Mouse (Mus musculus): ENCODE measurements around the gene Rhd. TPM values are rescaled to one million over a fixed set of nuclear protein-coding genes. Genes with fewer than 3 reads are reported as not detected.
"Not testable (repeated sequence)": the region's sequence is repeated elsewhere in the genome, so short reads cannot be mapped to it uniquely, and the experiment has no call there.

The Rhd gene
- polyA plus RNA-seq, 1 experiment from 2014 or later: 0.32 TPM

DNA sequence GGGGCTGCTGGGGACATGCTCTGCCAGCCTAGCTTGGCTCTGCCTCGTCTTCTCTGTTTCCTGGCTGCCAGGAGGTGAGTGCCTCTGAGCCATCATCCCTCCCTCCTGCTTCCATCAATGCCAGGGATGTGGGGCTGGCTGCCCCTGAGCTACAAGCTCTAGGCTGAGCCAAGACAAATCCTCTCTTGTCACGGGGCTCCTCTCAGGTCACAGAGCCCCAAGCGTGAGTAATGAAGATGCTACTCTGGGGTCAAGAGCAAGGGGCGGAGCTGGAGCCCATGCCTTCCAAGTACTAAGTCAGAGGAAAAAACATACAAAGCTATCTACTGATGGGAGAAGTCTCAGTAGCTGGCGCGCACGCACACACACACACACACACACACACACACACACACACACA is 38.7 kb downstream of the Rhd start:
- ATAC-seq (replicated peaks; ENCODE audit: low FRiP score, low read depth) (no peak), DNase-seq (ENCODE audit: low spot score) (no peak)
- TF ChIP-seq CTCF (IDR thresholded peaks at IDR 0.05; ENCODE audit: low read depth): no peak
- Histone ChIP-seq H3K27me3 (ENCODE audit: insufficient read depth, low read length) (no peaks in the 10 kb centered on the region), H3K9me3 (replicated peaks; ENCODE audit: low read length) (no peaks in the 10 kb centered on the region), H3K4me2 (ENCODE audit: low read length) (no peak overlapping the region), H3K27ac (no peak overlapping the region), H3K4me1 (replicated peaks; ENCODE audit: insufficient read depth, low read length) (no peaks in the 10 kb centered on the region), H3K4me3 (replicated peaks; ENCODE audit: low read depth, low read length) (no peak overlapping the region), H3K36me3 (ENCODE audit: insufficient read depth, low read length) (peaks cover 76% of the 10 kb centered on the region), H3K9ac (ENCODE audit: low read depth, low read length) (no peak overlapping the region)
- WGBS: 76% methylated on average over 7 of the region's 7 CpGs

DNA sequence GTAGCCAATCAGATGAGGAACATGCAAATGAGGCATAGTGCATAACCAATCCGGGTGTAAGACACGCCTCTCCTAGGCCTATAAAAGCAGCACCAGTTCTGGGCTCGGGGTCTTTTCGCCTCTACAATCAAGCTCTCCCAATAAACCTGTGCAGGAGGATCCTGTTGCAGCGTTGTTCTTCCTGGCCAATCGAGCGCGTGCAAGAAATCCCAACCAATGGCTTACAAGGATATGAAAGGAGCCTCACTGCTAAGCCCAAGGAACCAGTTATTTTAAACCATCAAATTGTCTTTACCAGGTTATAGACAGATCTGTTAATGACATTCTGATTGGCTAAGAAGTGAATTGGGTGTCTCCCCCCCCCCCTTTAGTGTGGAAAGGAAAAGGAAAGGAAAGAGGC is 47.1 kb downstream of the Rhd start:
- not testable (repeated sequence) for DNase-seq (ENCODE audit: low spot score); H3K4me2 ChIP-seq (ENCODE audit: low read length); H3K9me3 ChIP-seq (replicated peaks; ENCODE audit: low read length); H3K4me1 ChIP-seq (replicated peaks; ENCODE audit: insufficient read depth, low read length); H3K27ac ChIP-seq; ATAC-seq (replicated peaks; ENCODE audit: low FRiP score, low read depth); H3K9ac ChIP-seq (ENCODE audit: low read depth, low read length); H3K27me3 ChIP-seq (ENCODE audit: insufficient read depth, low read length); H3K4me3 ChIP-seq (replicated peaks; ENCODE audit: low read depth, low read length)
- H3K36me3 ChIP-seq (ENCODE audit: insufficient read depth, low read length): peaks cover 31% of the 10 kb centered on the region
- WGBS: 93% methylated on average over 6 of the region's 8 CpGs

DNA sequence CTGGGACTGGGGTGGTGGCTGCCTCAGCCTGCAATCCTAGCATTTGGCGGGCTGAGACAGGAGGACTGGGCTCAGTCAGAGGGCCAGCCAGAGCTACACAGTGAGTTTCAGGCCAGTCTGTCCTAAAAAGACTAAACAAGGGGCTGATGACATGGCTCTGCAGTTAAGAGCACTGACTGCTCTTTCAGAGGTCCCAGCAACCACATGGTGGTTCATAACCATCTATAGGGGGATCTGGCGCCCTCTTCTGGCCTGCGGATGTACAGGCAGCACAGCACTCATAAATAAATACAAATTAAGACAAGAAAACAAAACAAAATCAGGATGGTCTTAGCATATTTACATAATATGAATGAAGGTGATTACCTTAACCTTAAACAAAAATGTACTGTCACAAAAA is 49.1 kb downstream of the Rhd start:
- DNase-seq (ENCODE audit: low spot score) (peak; percentile 78), ATAC-seq (replicated peaks; ENCODE audit: low FRiP score, low read depth) (no peak)
- Histone ChIP-seq H3K4me2 (ENCODE audit: low read length) (peak overlapping the region; percentile 63; the same call in 1 of the 2 replicates), H3K4me3 (replicated peaks; ENCODE audit: low read depth, low read length) (no peak overlapping the region), H3K4me1 (replicated peaks; ENCODE audit: insufficient read depth, low read length) (no peaks in the 10 kb centered on the region), H3K9me3 (replicated peaks; ENCODE audit: low read length) (no peaks in the 10 kb centered on the region), H3K27me3 (ENCODE audit: insufficient read depth, low read length) (no peaks in the 10 kb centered on the region), H3K36me3 (ENCODE audit: insufficient read depth, low read length) (peaks cover 15% of the 10 kb centered on the region), H3K9ac (ENCODE audit: low read depth, low read length) (no peak overlapping the region), H3K27ac (no peak overlapping the region)
- 36% methylated on average over 3 of the region's 3 CpGs for WGBS
- peak; percentile 87 for TF ChIP-seq CTCF (IDR thresholded peaks at IDR 0.05; ENCODE audit: low read depth)

DNA sequence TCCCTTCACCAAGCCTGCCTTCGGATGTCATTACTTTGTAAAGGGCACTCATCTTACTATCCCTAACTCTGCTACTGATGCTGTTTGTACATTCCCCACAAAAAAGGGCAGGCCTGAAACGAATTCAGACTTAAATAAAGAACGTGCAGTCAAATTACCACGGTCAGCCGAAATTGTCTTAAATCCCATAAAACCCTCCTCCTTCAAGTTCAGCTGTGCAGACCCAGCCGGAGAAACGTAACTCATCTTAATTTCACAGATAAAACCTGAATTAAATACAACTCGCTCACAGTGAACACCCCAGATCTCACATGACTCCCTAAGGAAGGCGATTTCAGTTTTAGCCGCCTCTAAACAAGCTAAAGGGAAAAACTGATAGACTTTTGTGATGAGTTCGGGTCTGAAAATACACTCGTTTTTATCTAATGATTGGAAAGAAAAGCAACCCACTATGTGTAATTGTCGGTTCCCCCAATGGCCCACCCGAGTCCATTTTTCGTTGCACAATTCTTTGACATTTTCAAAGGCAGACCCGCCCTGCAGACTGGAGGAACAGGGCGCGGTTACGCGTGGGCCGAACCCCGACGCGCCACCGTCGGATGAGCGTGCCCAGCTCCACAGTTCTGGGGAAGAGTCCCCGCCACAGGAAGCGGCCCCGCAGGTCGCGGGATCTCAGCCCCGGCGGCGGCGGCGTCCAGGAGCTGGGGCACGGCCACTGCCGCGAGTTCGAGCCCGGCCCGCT is 50.0 kb downstream of the Rhd start:
- Histone ChIP-seq H3K27ac (peak overlapping the region; percentile 93), H3K4me3 (replicated peaks; ENCODE audit: low read depth, low read length) (peak overlapping the region; percentile 77), H3K9ac (ENCODE audit: low read depth, low read length) (peak overlapping the region; percentile 82), H3K4me2 (ENCODE audit: low read length) (peak overlapping the region; percentile 63), H3K27me3 (ENCODE audit: insufficient read depth, low read length) (no peaks in the 10 kb centered on the region), H3K4me1 (replicated peaks; ENCODE audit: insufficient read depth, low read length) (no peaks in the 10 kb centered on the region), H3K9me3 (replicated peaks; ENCODE audit: low read length) (no peaks in the 10 kb centered on the region), H3K36me3 (ENCODE audit: insufficient read depth, low read length) (peaks cover 6% of the 10 kb centered on the region)
- DNase-seq (ENCODE audit: low spot score) (peak; percentile 39), ATAC-seq (replicated peaks; ENCODE audit: low FRiP score, low read depth) (peak; percentile 50; the same call in 1 of the 2 replicates)
- WGBS: under 1% methylated on average over 43 of the region's 43 CpGs
- TF ChIP-seq CTCF (IDR thresholded peaks at IDR 0.05; ENCODE audit: low read depth): no peak

DNA sequence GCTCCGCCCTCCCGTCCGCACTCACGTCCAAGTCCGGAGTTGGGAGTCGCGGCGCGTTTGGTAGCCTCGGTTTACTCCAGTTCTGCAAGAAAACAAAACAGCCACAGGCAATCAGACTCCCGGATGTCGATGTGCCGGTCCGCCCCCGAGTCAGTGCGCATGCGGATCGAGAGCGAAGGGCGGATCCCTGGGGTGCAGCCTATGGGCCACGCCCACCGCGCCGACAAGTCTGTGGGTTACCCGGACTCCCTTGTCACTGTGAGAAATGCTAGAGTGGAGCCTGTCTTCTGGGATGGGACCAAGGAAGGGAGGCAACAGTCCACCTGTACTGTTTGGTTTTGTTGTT is 50.5 kb downstream of the Rhd start, which contains the start of gene Tmem50a:
Gene Tmem50a, minus strand, starts transcription at position 161 of the 346 bp plus-strand sequence.
- H3K4me3 ChIP-seq (replicated peaks; ENCODE audit: low read depth, low read length): peak within 1 kb of the TSS; percentile 77
- DNase-seq (ENCODE audit: low spot score) (peak; percentile 96), ATAC-seq (replicated peaks; ENCODE audit: low FRiP score, low read depth) (peak; percentile 88)
- 0 out of 2 replicates have a peak, but pooled peaks cover 2% of the 10 kb centered on the region for H3K36me3 ChIP-seq (ENCODE audit: insufficient read depth, low read length)
- no peak for TF ChIP-seq CTCF (IDR thresholded peaks at IDR 0.05; ENCODE audit: low read depth)
- H3K4me2 ChIP-seq (ENCODE audit: low read length): peak within 1 kb of the TSS; percentile 63
- peak within 1 kb of the TSS; percentile 93 for H3K27ac ChIP-seq
- no peaks in the 10 kb centered on the region for H3K4me1 ChIP-seq (replicated peaks; ENCODE audit: insufficient read depth, low read length)
- H3K9me3 ChIP-seq (replicated peaks; ENCODE audit: low read length): no peaks in the 10 kb centered on the region
- WGBS: 1% methylated on average over 25 of the region's 25 CpGs
- no peaks in the 10 kb centered on the region for H3K27me3 ChIP-seq (ENCODE audit: insufficient read depth, low read length)
- H3K9ac ChIP-seq (ENCODE audit: low read depth, low read length): peak within 1 kb of the TSS; percentile 82

DNA sequence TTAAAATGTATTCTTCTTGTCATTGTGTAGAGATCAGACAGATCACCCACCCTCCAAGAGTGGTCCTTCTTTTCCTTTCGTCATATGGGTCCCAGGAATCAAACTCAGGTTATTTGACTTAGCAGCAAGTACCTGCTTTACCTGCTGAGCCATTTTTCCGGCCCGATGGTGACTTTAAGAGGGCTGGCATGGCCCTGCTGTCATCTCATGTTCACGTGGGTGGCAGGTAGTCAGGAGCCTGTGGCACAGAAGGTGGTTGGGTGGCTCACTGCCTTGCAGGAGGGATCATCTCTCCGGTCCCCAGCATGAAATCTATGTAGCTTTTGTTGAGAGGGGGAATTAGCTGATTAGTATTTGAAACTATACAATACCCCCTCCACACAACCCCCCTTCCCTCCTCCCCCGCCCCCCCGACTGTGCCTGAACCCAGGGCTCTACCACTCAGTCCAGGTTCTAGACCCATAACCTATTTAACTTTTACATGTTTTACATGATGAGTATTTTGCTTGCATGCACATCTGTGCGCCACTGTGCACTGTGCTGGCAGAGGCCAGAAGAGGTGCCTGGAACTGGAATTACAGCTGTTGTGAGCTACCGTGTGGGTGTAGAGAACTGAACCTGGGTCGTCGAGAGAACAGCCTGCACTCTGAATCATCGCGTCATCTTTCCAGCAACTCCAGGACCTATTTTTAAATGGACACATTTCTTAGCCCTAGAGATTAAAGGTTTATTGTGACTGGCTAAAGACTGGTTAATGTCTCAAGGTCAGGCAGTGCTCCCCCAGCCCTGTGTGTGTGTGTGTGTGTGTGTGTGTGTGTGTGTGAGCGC is 51.1 kb downstream of the Rhd start:
- DNase-seq (ENCODE audit: low spot score) (no peak), ATAC-seq (replicated peaks; ENCODE audit: low FRiP score, low read depth) (no peak; the same call in 1 of the 2 replicates)
- Histone ChIP-seq H3K4me1 (replicated peaks; ENCODE audit: insufficient read depth, low read length) (no peaks in the 10 kb centered on the region), H3K9ac (ENCODE audit: low read depth, low read length) (no peak overlapping the region), H3K4me3 (replicated peaks; ENCODE audit: low read depth, low read length) (peak overlapping the region; percentile 77), H3K27me3 (ENCODE audit: insufficient read depth, low read length) (no peaks in the 10 kb centered on the region), H3K9me3 (replicated peaks; ENCODE audit: low read length) (no peaks in the 10 kb centered on the region), H3K27ac (no peak overlapping the region), H3K4me2 (ENCODE audit: low read length) (peak overlapping the region; percentile 63), H3K36me3 (ENCODE audit: insufficient read depth, low read length) (0 out of 2 replicates have a peak, but pooled peaks cover 2% of the 10 kb centered on the region)
- TF ChIP-seq CTCF (IDR thresholded peaks at IDR 0.05; ENCODE audit: low read depth): no peak
- 52% methylated on average over 14 of the region's 14 CpGs for WGBS

Data from kidney, postnatal 0 days (tissue).